Mouse (Mus musculus) gastrocnemius, adult 2 months (tissue): ENCODE measurements around the gene Cep19. TPM values are rescaled to one million over a fixed set of nuclear protein-coding genes. Genes with fewer than 3 reads are reported as not detected.

Experiments used
- DNase-seq: peaks from one replicate; pipeline ENCODE4 v3.0.0; 2022
- H3K27ac ChIP-seq: fragments of 200-600 bp; 2 replicates; pipeline ENCODE4 v1.8.1; 2022; ENCODE audit warnings: mild to moderate bottlenecking
- H3K4me3 ChIP-seq: fragments of 200-600 bp; 2 replicates; pipeline ENCODE4 v1.8.1; 2022; ENCODE audit warnings: mild to moderate bottlenecking, moderate library complexity
- CTCF ChIP-seq: fragments of 200-600 bp; IDR thresholded peaks from 2 replicates; pipeline ENCODE4 v1.8.1; 2022; ENCODE audit warnings: antibody characterized with exemption, mild to moderate bottlenecking, moderate library complexity
- intact Hi-C: fragments of 180-260 bp; cut with DNase I; formaldehyde crosslinking; loops from one replicate; pipeline ENCODE4 v1.15.1; 2025
- total RNA-seq, 2 experiments: library from RNA; stranded (reverse); gene quantifications; 2 replicates each; pipeline ENCODE4 v1.2.3; 2021

Cep19 gene
- total RNA-seq, 2 experiments from 2014 or later, result 8.3 to 8.4 TPM

- intact Hi-C loops, result loop anchor here (5.0 kb wide), 1 partner anchor 73 kb away; no protein-coding TSS in a partner anchor
- peak overlapping the region; percentile 74 for H3K27ac ChIP-seq
- H3K4me3 ChIP-seq, result peak overlapping the region; percentile 62
- no peak for DNase-seq
- TF ChIP-seq CTCF, result no peak
Measured at GRCm38 (mm10) chr16:32129449-32130189, 30.0 kb downstream of the Cep19 start.

- peak; percentile 25 for DNase-seq
- intact Hi-C loops, result loop anchor here (5.0 kb wide), 1 partner anchor 72 kb away; no protein-coding TSS in a partner anchor
- Histone ChIP-seq H3K27ac (peak overlapping the region; percentile 74), H3K4me3 (peak overlapping the region; percentile 62)
- TF ChIP-seq CTCF, result no peak
Measured at GRCm38 (mm10) chr16:32130190-32130826, 30.7 kb downstream of the Cep19 start.

GRCm38 (mm10) chr16:32133148-32133547, 33.5 kb downstream of the Cep19 start:
- TF ChIP-seq CTCF, result no peak
- no peak for DNase-seq
- Histone ChIP-seq H3K27ac (no peak overlapping the region), H3K4me3 (no peak overlapping the region)
- intact Hi-C loops, result loop anchor here (5.0 kb wide), 1 partner anchor 69 kb away; no protein-coding TSS in a partner anchor

DNA sequence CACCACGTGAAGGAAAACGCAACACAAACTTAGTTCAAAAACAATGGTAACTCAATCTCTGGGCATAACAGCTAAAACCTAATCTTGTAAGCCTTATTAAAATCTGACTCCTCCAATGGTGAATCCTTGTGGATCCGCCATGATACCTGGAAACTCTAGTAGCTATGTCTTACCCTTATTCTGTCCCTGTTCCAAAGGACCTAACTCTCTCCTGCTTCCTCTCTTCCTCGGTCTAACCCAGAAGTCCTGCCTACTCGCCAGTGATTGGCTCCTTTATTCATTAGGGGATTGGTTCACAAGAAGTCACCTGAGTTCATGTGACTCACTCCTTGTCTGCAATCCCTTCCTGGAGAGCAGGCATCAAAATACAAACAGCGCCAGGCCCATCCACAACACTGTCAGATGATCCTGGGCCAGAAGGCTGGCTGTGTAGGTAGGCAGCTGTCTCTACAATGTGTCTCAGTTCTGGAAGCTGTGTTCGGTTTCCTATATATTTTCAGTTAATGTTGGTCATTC, 36.3 kb downstream of the Cep19 start:
- H3K4me3 ChIP-seq, result no peak overlapping the region
- TF ChIP-seq CTCF, result no peak
- DNase-seq, result no peak
- no peak overlapping the region for H3K27ac ChIP-seq
- intact Hi-C loops, result no loop called here

DNA sequence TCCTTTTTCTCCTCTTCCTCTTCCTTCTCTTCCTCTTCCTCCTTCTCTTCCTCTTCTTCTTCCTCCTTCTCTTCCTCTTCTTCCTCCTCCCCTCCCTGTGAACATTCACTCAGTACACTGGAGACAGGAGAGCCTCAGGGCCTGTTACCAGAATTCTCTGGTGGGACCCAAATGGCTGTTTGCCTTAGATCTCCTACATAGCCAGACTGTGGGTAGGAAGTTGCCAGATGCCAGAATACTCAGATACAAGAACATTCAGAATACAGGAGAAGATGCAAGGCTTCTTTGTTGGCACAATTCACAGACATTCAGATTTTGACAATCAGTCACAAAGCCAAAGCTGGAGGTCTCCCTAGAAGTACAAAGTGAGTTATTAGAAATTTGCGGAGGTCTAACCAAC, 39.4 kb downstream of the Cep19 start:
- no peak for DNase-seq
- no peak overlapping the region for H3K4me3 ChIP-seq
- intact Hi-C loops, result no loop called here
- H3K27ac ChIP-seq, result no peak overlapping the region
- no peak for TF ChIP-seq CTCF

GRCm38 (mm10) chr16:32143766-32144165, 44.2 kb downstream of the Cep19 start:
- Histone ChIP-seq H3K4me3 (no peak overlapping the region), H3K27ac (no peak overlapping the region)
- TF ChIP-seq CTCF, result no peak
- no peak for DNase-seq
- intact Hi-C loops, result no loop called here

- H3K4me3 ChIP-seq, result no peak overlapping the region
- intact Hi-C loops, result no loop called here
- H3K27ac ChIP-seq, result no peak overlapping the region
- DNase-seq, result no peak
- TF ChIP-seq CTCF, result no peak
Measured at GRCm38 (mm10) chr16:32144592-32144991, 45.0 kb downstream of the Cep19 start.

DNA sequence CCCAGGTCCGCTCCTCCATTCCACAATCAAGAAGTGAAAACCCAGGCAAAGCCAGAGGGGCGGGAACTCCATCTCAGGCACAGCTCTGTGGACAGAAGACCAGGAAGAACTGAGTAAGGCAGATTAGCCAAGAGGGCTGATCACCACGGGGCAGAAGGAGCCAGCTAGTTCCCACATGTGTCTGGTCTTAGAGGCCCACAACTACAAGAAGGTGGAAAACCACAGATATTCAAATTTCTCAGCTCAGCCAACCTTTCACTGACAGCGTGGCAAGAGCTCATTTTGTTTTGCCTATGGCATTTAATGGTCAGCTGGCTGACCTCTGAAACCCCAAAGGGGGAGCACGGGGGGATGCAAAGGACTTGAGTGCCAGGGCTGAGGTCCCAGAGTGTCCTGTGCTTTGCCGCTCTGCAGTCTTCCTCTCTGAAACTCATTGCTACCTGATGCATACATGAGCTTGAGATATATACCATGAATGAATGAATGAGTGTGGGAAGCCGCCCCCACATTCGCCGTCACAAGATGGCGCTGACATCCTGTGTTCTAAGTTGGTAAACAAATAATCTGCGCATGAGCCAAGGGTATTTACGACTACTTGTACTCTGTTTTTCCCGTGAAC, 48.1 kb downstream of the Cep19 start:
- peak; percentile 27 for TF ChIP-seq CTCF
- H3K27ac ChIP-seq, result peak overlapping the region; percentile 58
- intact Hi-C loops, result no loop called here
- no peak for DNase-seq
- peak overlapping the region; percentile 50 for H3K4me3 ChIP-seq

DNA sequence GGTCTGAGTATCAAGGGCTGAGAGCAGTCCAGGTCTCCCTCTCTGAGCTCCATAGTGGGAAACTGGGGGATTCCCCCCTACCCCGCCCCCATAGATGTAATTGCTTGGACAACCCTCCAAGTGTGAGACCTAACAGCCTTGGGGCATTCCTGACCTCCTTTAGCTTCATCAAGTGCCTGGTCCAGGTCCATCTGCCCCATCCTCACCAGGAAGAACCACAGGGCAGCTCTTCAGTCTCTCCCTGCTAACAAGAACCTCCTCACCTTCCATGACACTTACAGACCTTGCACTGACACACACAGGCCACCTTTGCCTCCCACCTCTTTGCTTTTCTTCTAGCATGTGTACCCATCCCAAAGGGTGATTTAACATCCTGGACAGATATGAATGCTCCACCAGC, 54.4 kb downstream of the Cep19 start:
- no peak for TF ChIP-seq CTCF
- no peak for DNase-seq
- intact Hi-C loops, result no loop called here
- Histone ChIP-seq H3K27ac (no peak overlapping the region), H3K4me3 (no peak overlapping the region; the same call in 1 of the 2 replicates)

GRCm38 (mm10) chr16:32154437-32154836, 54.8 kb downstream of the Cep19 start:
- Histone ChIP-seq H3K27ac (no peak overlapping the region), H3K4me3 (peak overlapping the region; percentile 2)
- intact Hi-C loops, result no loop called here
- DNase-seq, result no peak
- no peak for TF ChIP-seq CTCF

- Histone ChIP-seq H3K27ac (no peak overlapping the region), H3K4me3 (no peak overlapping the region)
- intact Hi-C loops, result no loop called here
- no peak for DNase-seq
- no peak for TF ChIP-seq CTCF
Measured at GRCm38 (mm10) chr16:32156719-32157118, 57.1 kb downstream of the Cep19 start.

- no peak for DNase-seq
- Histone ChIP-seq H3K4me3 (no peak overlapping the region), H3K27ac (no peak overlapping the region)
- intact Hi-C loops, result no loop called here
- no peak for TF ChIP-seq CTCF
Measured at GRCm38 (mm10) chr16:32157369-32157768, 57.8 kb downstream of the Cep19 start.

Other genes with a start within 250 kb of the Cep19 start
- gene Meltf, start 221.0 kb upstream of the Cep19 start, total RNA-seq, result not detected
- gene Pigz, start 165.9 kb upstream of the Cep19 start, total RNA-seq, result under 1 TPM; 0.20 to 0.71 TPM
- gene 0610012G03Rik, start 151.3 kb upstream of the Cep19 start, total RNA-seq, result 10 to 100 TPM; 52.1 to 66.5 TPM
- gene Ncbp2, start 151.3 kb upstream of the Cep19 start, total RNA-seq, result 10 to 100 TPM; 11.5 to 17.9 TPM
- gene Senp5, start 96.5 kb upstream of the Cep19 start, total RNA-seq, result 10 to 100 TPM; 10.3 to 12.8 TPM
- 10 to 100 TPM; 13.3 to 15.8 TPM for gene Pak2, start 20.5 kb upstream of the Cep19 start, total RNA-seq
- 10 to 100 TPM; 11.3 to 12.6 TPM for gene Pigx, start 60 bp upstream of the Cep19 start, total RNA-seq
- gene Nrros, start 65.8 kb downstream of the Cep19 start, total RNA-seq, result 1 to 10 TPM; 1.6 TPM
- not detected for gene Bex6, start 80.0 kb downstream of the Cep19 start, total RNA-seq
- gene Fbxo45, start 147.4 kb downstream of the Cep19 start, total RNA-seq, result 10 to 100 TPM; 15.1 to 16.6 TPM
- 1 to 10 TPM; 6.2 to 7.8 TPM for gene Wdr53, start 147.4 kb downstream of the Cep19 start, total RNA-seq
- 10 to 100 TPM; 59.1 to 76.9 TPM for gene Smco1, start 171.7 kb downstream of the Cep19 start, total RNA-seq
- 10 to 100 TPM in 1 of 2 experiments, 1 to 10 TPM in 1; 8.6 to 10.5 TPM for gene Rnf168, start 177.7 kb downstream of the Cep19 start, total RNA-seq
- gene Ubxn7, start 232.5 kb downstream of the Cep19 start, total RNA-seq, result 10 to 100 TPM; 14.5 to 16.1 TPM